19 mouse cellular contexts compared by ENCODE assay signal in the genomic region with DNA sequence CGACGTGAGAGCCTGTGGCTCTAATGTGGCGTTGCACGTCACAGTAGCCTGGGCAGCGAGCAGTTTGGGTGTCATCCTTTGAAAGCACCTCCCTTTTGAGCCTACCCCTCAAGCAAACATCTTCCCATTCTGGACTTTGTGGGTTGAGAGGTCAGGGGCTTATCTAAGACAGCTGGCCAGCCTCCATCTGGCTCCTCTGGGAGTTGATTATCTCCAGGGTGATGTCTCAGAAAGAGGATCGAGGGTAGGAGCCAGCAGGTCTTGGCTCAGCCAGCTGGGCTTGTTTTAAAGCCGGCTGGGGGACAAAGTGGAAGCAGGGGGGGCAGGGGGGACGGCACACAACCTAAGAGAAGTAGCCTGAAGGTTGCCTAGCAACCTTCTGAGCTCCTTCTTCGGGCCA. TPM values are rescaled to one million over a fixed set of nuclear protein-coding genes. Genes with fewer than 3 reads are reported as not detected.
DNase-seq lines count a peak whose midpoint lies in the region; ATAC-seq and TF ChIP-seq lines count a peak whose summit lies in the region.
"Had no signal": no experiment of that assay in that cellular context is flagged by ENCODE, and none has a peak within 500 bp of the region (broad histone marks: within the 10 kb centered on the region; RNA-seq: fewer than 3 reads in every experiment).

No protein-coding gene starts in this region.

- H3K79me2 ChIP-seq in heart, adult 2 months (replicated peaks; ENCODE audit: control insufficient read depth, insufficient read depth, low read length) = no peaks in the 10 kb centered on the region

- peak; percentile 49 to 55 for DNase-seq in heart, adult 2 months
- DNase-seq in midbrain, embryonic 11.5 days (ENCODE audit: low spot score, missing footprints) = peak; percentile 92
- peak; percentile 36 to 48 for DNase-seq in heart, postnatal 36 days
- DNase-seq in testis, postnatal 14 days (ENCODE audit: low spot score) = peak; percentile 45
- no peak for DNase-seq in c-Kit-positive CD71-positive TER-119-positive erythroid progenitor cells, embryonic 14.5 days (ENCODE audit: low spot score)
- DNase-seq: gastrocnemius, postnatal 10 days; midbrain, embryonic 14.5 days; right cerebral cortex, postnatal 25 days; thymus, postnatal 14 days had no signal

- H3K9me3 ChIP-seq in heart, embryonic 12.5 days (replicated peaks) = no peaks in the 10 kb centered on the region
- no peaks in the 10 kb centered on the region for H3K9me3 ChIP-seq in midbrain, embryonic 11.5 days (ENCODE audit: control insufficient read depth, low read length)
- H3K9me3 ChIP-seq in midbrain, embryonic 13.5 days = no peaks in the 10 kb centered on the region
- H3K9me3 ChIP-seq: embryonic facial prominence, embryonic 15.5 days; forebrain, embryonic 15.5 days; hindbrain, embryonic 15.5 days; neural tube, embryonic 12.5 days had no signal

- no peak for TF ChIP-seq EP300 in heart, adult 2 months (IDR thresholded peaks at IDR 0.05; ENCODE audit: insufficient read depth, low read depth, low read length)

- no peak overlapping the region for H3K27ac ChIP-seq in heart, adult 2 months
- no peak overlapping the region for H3K27ac ChIP-seq in heart, embryonic 12.5 days (ENCODE audit: poor library complexity, severe bottlenecking)
- peak overlapping the region; percentile 3 for H3K27ac ChIP-seq in midbrain, embryonic 11.5 days (ENCODE audit: low read depth, low read length)
- no peak overlapping the region for H3K27ac ChIP-seq in midbrain, embryonic 13.5 days
- H3K27ac ChIP-seq: embryonic facial prominence, embryonic 15.5 days; forebrain, embryonic 15.5 days; hindbrain, embryonic 15.5 days; neural tube, embryonic 12.5 days had no signal

- intact Hi-C loops in heart, adult 2 months (cut with DNase I) = no loop called here
- intact Hi-C loops in heart, postnatal 36 days (cut with DNase I) = no loop called here

- H3K36me3 ChIP-seq in heart, adult 2 months (ENCODE audit: control insufficient read depth, insufficient read depth, low read length) = no peaks in the 10 kb centered on the region
- no peaks in the 10 kb centered on the region for H3K36me3 ChIP-seq in heart, embryonic 12.5 days
- no peaks in the 10 kb centered on the region for H3K36me3 ChIP-seq in midbrain, embryonic 11.5 days (ENCODE audit: control insufficient read depth, insufficient read depth, low read length)
- no peaks in the 10 kb centered on the region for H3K36me3 ChIP-seq in midbrain, embryonic 13.5 days
- H3K36me3 ChIP-seq: embryonic facial prominence, embryonic 15.5 days; forebrain, embryonic 15.5 days; hindbrain, embryonic 15.5 days; neural tube, embryonic 12.5 days had no signal

- no peak overlapping the region for H3K4me2 ChIP-seq in heart, embryonic 12.5 days
- no peak overlapping the region for H3K4me2 ChIP-seq in midbrain, embryonic 11.5 days
- no peak overlapping the region for H3K4me2 ChIP-seq in midbrain, embryonic 13.5 days (replicated peaks)
- H3K4me2 ChIP-seq: embryonic facial prominence, embryonic 15.5 days; forebrain, embryonic 15.5 days; hindbrain, embryonic 15.5 days; liver, embryonic 11.5 days; neural tube, embryonic 12.5 days had no signal

- TF ChIP-seq POLR2A in heart, adult 2 months (IDR thresholded peaks at IDR 0.05; ENCODE audit: insufficient read depth, low read depth, low read length) = no peak

- H3K27me3 ChIP-seq in heart, adult 2 months (ENCODE audit: control insufficient read depth, insufficient read depth, low read length) = no peaks in the 10 kb centered on the region
- H3K27me3 ChIP-seq in heart, embryonic 12.5 days (replicated peaks) = peaks cover 68% of the 10 kb centered on the region
- peaks cover under 1% of the 10 kb centered on the region; the same call in 1 of the 2 replicates for H3K27me3 ChIP-seq in midbrain, embryonic 11.5 days (ENCODE audit: control insufficient read depth, insufficient read depth, low read length)
- peaks cover 8% of the 10 kb centered on the region for H3K27me3 ChIP-seq in midbrain, embryonic 13.5 days
- H3K27me3 ChIP-seq: forebrain, embryonic 15.5 days had no signal

- no peaks in the 10 kb centered on the region for H3K4me1 ChIP-seq in heart, adult 2 months (ENCODE audit: control insufficient read depth, insufficient read depth, low read length)
- H3K4me1 ChIP-seq in heart, embryonic 12.5 days (replicated peaks) = peaks cover 9% of the 10 kb centered on the region
- peaks cover 10% of the 10 kb centered on the region for H3K4me1 ChIP-seq in midbrain, embryonic 11.5 days (ENCODE audit: control insufficient read depth, insufficient read depth, low read length)
- peaks cover 19% of the 10 kb centered on the region for H3K4me1 ChIP-seq in midbrain, embryonic 13.5 days (replicated peaks)
- H3K4me1 ChIP-seq: embryonic facial prominence, embryonic 15.5 days had no signal

- ATAC-seq in heart, embryonic 12.5 days (ENCODE audit: insufficient number of reproducible peaks, low FRiP score) = no peak
- peak; percentile 51; the same call in 1 of the 2 replicates for ATAC-seq in midbrain, embryonic 11.5 days (ENCODE audit: low FRiP score)
- ATAC-seq in midbrain, embryonic 13.5 days = no peak
- ATAC-seq: forebrain, embryonic 15.5 days had no signal

- H3K4me3 ChIP-seq in heart, adult 2 months = no peak overlapping the region
- no peak overlapping the region for H3K4me3 ChIP-seq in heart, embryonic 12.5 days
- H3K4me3 ChIP-seq in midbrain, embryonic 11.5 days (ENCODE audit: low read depth, low read length) = no peak overlapping the region
- no peak overlapping the region for H3K4me3 ChIP-seq in midbrain, embryonic 13.5 days (replicated peaks)
- H3K4me3 ChIP-seq: embryonic facial prominence, embryonic 15.5 days; forebrain, embryonic 15.5 days; hindbrain, embryonic 15.5 days; neural tube, embryonic 12.5 days had no signal

- no peak overlapping the region for H3K9ac ChIP-seq in heart, adult 2 months (ENCODE audit: low read depth, low read length)
- H3K9ac ChIP-seq in heart, embryonic 12.5 days = no peak overlapping the region
- no peak overlapping the region for H3K9ac ChIP-seq in midbrain, embryonic 11.5 days (ENCODE audit: low read length)
- no peak overlapping the region for H3K9ac ChIP-seq in midbrain, embryonic 13.5 days (replicated peaks)
- H3K9ac ChIP-seq: embryonic facial prominence, embryonic 15.5 days; forebrain, embryonic 15.5 days; hindbrain, embryonic 15.5 days; neural tube, embryonic 12.5 days had no signal

- TF ChIP-seq CTCF in heart, adult 2 months (IDR thresholded peaks at IDR 0.05) = no peak

- 22% methylated on average over 9 of the region's 9 CpGs for WGBS in heart, adult 2 months
- WGBS in heart, embryonic 12.5 days = 30% methylated on average over 9 of the region's 9 CpGs
- 31% methylated on average over 9 of the region's 9 CpGs for WGBS in midbrain, embryonic 11.5 days
- WGBS in midbrain, embryonic 13.5 days = 29% methylated on average over 9 of the region's 9 CpGs

RNA-seq across cellular contexts. Expression of a gene that starts 14.9 kb away (rescaled TPM):
- under 1 TPM; 0.18 to 0.21 TPM for total RNA-seq in heart, adult 2 months (2021)
- polyA plus RNA-seq in heart, adult 2 months (2012; rRNA removed) = 0.32 and 1.2 TPM in 2 replicates
- 0.32 TPM in 1 of 2 replicates, not detected in the other for polyA plus RNA-seq in heart, embryonic 12.5 days (2016; fragmentation: Nextera tagmentation; extraction: Ambion mirVana)
- polyA plus RNA-seq in midbrain, embryonic 11.5 days (2014; fragmentation: Nextera tagmentation; extraction: Ambion mirVana) = 0.61 and 0.94 TPM in 2 replicates
- polyA plus RNA-seq in midbrain, embryonic 13.5 days (2015; fragmentation: Nextera tagmentation; extraction: Ambion mirVana) = 0.35 and 1.2 TPM in 2 replicates
- total RNA-seq in heart, postnatal 36 days (2021) = under 1 TPM in 1 of 2 experiments, not detected in 1; 0.35 TPM
- polyA plus RNA-seq: liver, embryonic 11.5 days had no signal

RNA-seq across cellular contexts. Expression of a gene that starts 15.7 kb away (rescaled TPM):
- not detected for total RNA-seq in heart, adult 2 months (2021)
- polyA plus RNA-seq in heart, adult 2 months (2012; rRNA removed) = 0.06 TPM in 1 of 2 replicates, not detected in the other
- 0.18 TPM in 1 of 2 replicates, not detected in the other for polyA plus RNA-seq in heart, embryonic 12.5 days (2016; fragmentation: Nextera tagmentation; extraction: Ambion mirVana)
- polyA plus RNA-seq in midbrain, embryonic 11.5 days (2014; fragmentation: Nextera tagmentation; extraction: Ambion mirVana) = 65.3 and 70.2 TPM in 2 replicates
- 30.1 and 33.6 TPM in 2 replicates for polyA plus RNA-seq in midbrain, embryonic 13.5 days (2015; fragmentation: Nextera tagmentation; extraction: Ambion mirVana)
- not detected for total RNA-seq in heart, postnatal 36 days (2021)
- total RNA-seq: adrenal gland, adult 18-20 months had no signal

RNA-seq across cellular contexts. Expression of a gene that starts 18.6 kb away (rescaled TPM):
- total RNA-seq in heart, adult 2 months (2021) = not detected
- not detected in 2 replicates for polyA plus RNA-seq in heart, adult 2 months (2012; rRNA removed)
- not detected in 2 replicates for polyA plus RNA-seq in heart, embryonic 12.5 days (2016; fragmentation: Nextera tagmentation; extraction: Ambion mirVana)
- 0.12 TPM in 1 of 2 replicates, not detected in the other for polyA plus RNA-seq in midbrain, embryonic 11.5 days (2014; fragmentation: Nextera tagmentation; extraction: Ambion mirVana)
- polyA plus RNA-seq in midbrain, embryonic 13.5 days (2015; fragmentation: Nextera tagmentation; extraction: Ambion mirVana) = not detected in 2 replicates
- total RNA-seq in heart, postnatal 36 days (2021) = not detected
- total RNA-seq: adrenal gland, adult 18-20 months; gastrocnemius, postnatal 10 days; layer of hippocampus, adult 18-20 months; left cerebral cortex, postnatal 14 days had no signal
- polyA plus RNA-seq: embryonic facial prominence, embryonic 15.5 days; forebrain, embryonic 15.5 days; hindbrain, embryonic 15.5 days; liver, embryonic 11.5 days; midbrain, embryonic 14.5 days; neural tube, embryonic 12.5 days had no signal

RNA-seq across cellular contexts. Expression of a gene that starts 52.9 kb away (rescaled TPM):
- total RNA-seq in heart, adult 2 months (2021) = under 1 TPM; 0.16 to 0.18 TPM
- 0.44 and 1.5 TPM in 2 replicates for polyA plus RNA-seq in heart, adult 2 months (2012; rRNA removed)
- 0.27 and 0.32 TPM in 2 replicates for polyA plus RNA-seq in heart, embryonic 12.5 days (2016; fragmentation: Nextera tagmentation; extraction: Ambion mirVana)
- polyA plus RNA-seq in midbrain, embryonic 11.5 days (2014; fragmentation: Nextera tagmentation; extraction: Ambion mirVana) = 1.2 and 1.3 TPM in 2 replicates
- 1.6 and 1.7 TPM in 2 replicates for polyA plus RNA-seq in midbrain, embryonic 13.5 days (2015; fragmentation: Nextera tagmentation; extraction: Ambion mirVana)
- under 1 TPM; 0.08 to 0.17 TPM for total RNA-seq in heart, postnatal 36 days (2021)
- polyA plus RNA-seq: liver, embryonic 11.5 days had no signal

Comparison
In these comparisons a context has a peak if more than half of its experiments do, and no peak if none do; other contexts are left out.
1. RNA of a gene that starts 15.7 kb away (polyA plus RNA-seq): 65.3 to 70.2 TPM in midbrain, embryonic 11.5 days and 30.1 to 33.6 TPM in midbrain, embryonic 13.5 days; 0.18 TPM in heart, embryonic 12.5 days and 0.06 TPM in heart, adult 2 months; every median in the first group is over 10 times any median in the second.